Mouse (Mus musculus) MEL (cell line): ENCODE data around the gene Abhd10.

ENCODE experiments used
- CTCF ChIP-seq, 3 experiments: IDR thresholded peaks in 2 of 3; conservative IDR thresholded peaks in 1 of 3; 2 replicates each; pipeline ENCODE4 v1.5.1; 2011 to 2012; ENCODE audit warnings: low read length in 3 of 3, low read depth in 2 of 3, mild to moderate bottlenecking in 2 of 3, improper control_type of control experiment in 1 of 3, inconsistent platforms in 1 of 3, mixed read lengths in 1 of 3, moderate library complexity in 1 of 3; ENCODE audit not compliant: control insufficient read depth in 1 of 3, insufficient read depth in 1 of 3, poor library complexity in 1 of 3, severe bottlenecking in 1 of 3
- GATA1 ChIP-seq: IDR thresholded peaks from 2 replicates; pipeline ENCODE4 v1.6.1; 2011; ENCODE audit warnings: low read depth, low read length, improper control_type of control experiment

GRCm38 (mm10) chr16:45758726-45759269, 16.0 kb upstream of the Abhd10 start:
- TF ChIP-seq CTCF (IDR thresholded peaks at IDR 0.05 in 2 of 3, conservative IDR thresholded peaks at IDR 0.05 in 1 of 3; ENCODE audit: control insufficient read depth in 1 of 3, insufficient read depth in 1 of 3, low read depth in 2 of 3, low read length in 3 of 3, poor library complexity in 1 of 3, severe bottlenecking in 1 of 3) (no peak), GATA1 (no peak)
